Mouse (Mus musculus): ENCODE data around the gene AI593442.

The AI593442 gene

GRCm38 (mm10) chr9:52679362-52679947 is at the start of gene AI593442:
TSS of gene AI593442 (minus strand) at chr9:52679780.
- DNase-seq: peak; percentile 3

- no peak for DNase-seq
Observed at GRCm38 (mm10) chr9:52728806-52729205, 49.2 kb upstream of the AI593442 start.

- DNase-seq: no peak
Observed at GRCm38 (mm10) chr9:52722626-52723025, 43.0 kb upstream of the AI593442 start.

- DNase-seq: no peak
Observed at GRCm38 (mm10) chr9:52719562-52719961, 40.0 kb upstream of the AI593442 start.

- DNase-seq: no peak
Observed at GRCm38 (mm10) chr9:52680036-52680435, 456 bp upstream of the AI593442 start.

- no peak for DNase-seq
Observed at GRCm38 (mm10) chr9:52678839-52679215, 753 bp downstream of the AI593442 start.

- DNase-seq: peak; percentile 3
Observed at GRCm38 (mm10) chr9:52678179-52678838, 1.3 kb downstream of the AI593442 start.

- peak; percentile 22 for DNase-seq
Observed at GRCm38 (mm10) chr9:52676587-52676986, 3.0 kb downstream of the AI593442 start.

GRCm38 (mm10) chr9:52675937-52676336 is 3.6 kb downstream of the AI593442 start:
- no peak for DNase-seq

GRCm38 (mm10) chr9:52661422-52661821 is 18.2 kb downstream of the AI593442 start:
- no peak for DNase-seq

GRCm38 (mm10) chr9:52650341-52650951 is 29.1 kb downstream of the AI593442 start:
- no peak for DNase-seq

- DNase-seq: no peak
Observed at GRCm38 (mm10) chr9:52645312-52645711, 34.3 kb downstream of the AI593442 start.

GRCm38 (mm10) chr9:52644626-52645025 is 35.0 kb downstream of the AI593442 start:
- DNase-seq: no peak

GRCm38 (mm10) chr9:52644156-52644555 is 35.4 kb downstream of the AI593442 start:
- DNase-seq: no peak

- DNase-seq: no peak
Observed at GRCm38 (mm10) chr9:52635991-52636390, 43.6 kb downstream of the AI593442 start.

GRCm38 (mm10) chr9:52623926-52624325 is 55.7 kb downstream of the AI593442 start:
- DNase-seq: no peak
